Mouse (Mus musculus) MEL (cell line): ENCODE results near the gene Acad12. TPM values are rescaled to one million over a fixed set of nuclear protein-coding genes. Genes with fewer than 3 reads are reported as not detected.

Experiments
- DNase-seq: peaks from one replicate; pipeline ENCODE4 v3.0.0; 2011; ENCODE audit warnings: low read depth, low spot score
- H3K27ac ChIP-seq: 2 replicates; pipeline ENCODE4 v1.5.1; 2012; ENCODE audit warnings: low read depth, mild to moderate bottlenecking, control low read depth, low read length, moderate library complexity; ENCODE audit not compliant: control insufficient read depth
- H3K27me3 ChIP-seq, 2 experiments: fragments of 150-350 bp in 1 of 2; sonication (generic) in 1 of 2; 2 replicates each; pipeline ENCODE4 v1.6.1; 2012; ENCODE audit warnings: low read length in 2 of 2, mild to moderate bottlenecking in 2 of 2, improper control_type of control experiment in 1 of 2, moderate library complexity in 1 of 2; ENCODE audit not compliant: insufficient read depth in 2 of 2, control insufficient read depth in 1 of 2
- H3K36me3 ChIP-seq, 2 experiments: 2 replicates each; pipeline ENCODE4 v1.6.1; 2012 to 2014; ENCODE audit warnings: low read length in 2 of 2, improper control_type of control experiment in 1 of 2, inconsistent platforms in 1 of 2, mild to moderate bottlenecking in 1 of 2; ENCODE audit not compliant: insufficient read depth in 2 of 2, control insufficient read depth in 1 of 2
- H3K4me1 ChIP-seq, 2 experiments: fragments of 150-350 bp in 1 of 2; sonication (generic) in 1 of 2; 2 replicates each; pipeline ENCODE4 v1.6.1; 2012; ENCODE audit warnings: low read length in 2 of 2, improper control_type of control experiment in 1 of 2, mild to moderate bottlenecking in 1 of 2; ENCODE audit not compliant: insufficient read depth in 2 of 2, control insufficient read depth in 1 of 2
- H3K4me3 ChIP-seq, 2 experiments: fragments of 150-350 bp in 1 of 2; sonication (generic) in 1 of 2; 2 replicates each; pipeline ENCODE4 v1.5.1; 2012; ENCODE audit warnings: low read depth in 2 of 2, low read length in 2 of 2, mild to moderate bottlenecking in 2 of 2, moderate library complexity in 2 of 2, control low read depth in 1 of 2, improper control_type of control experiment in 1 of 2; ENCODE audit not compliant: control insufficient read depth in 1 of 2, insufficient read depth in 1 of 2
- H3K79me2 ChIP-seq: 2 replicates; pipeline ENCODE4 v1.6.1; 2012; ENCODE audit warnings: mild to moderate bottlenecking, low read length, moderate library complexity; ENCODE audit not compliant: control insufficient read depth, poor library complexity, insufficient read depth
- H3K9ac ChIP-seq: 2 replicates; pipeline ENCODE4 v1.6.1; 2012; ENCODE audit warnings: low read depth, mild to moderate bottlenecking, control low read depth, low read length, moderate library complexity; ENCODE audit not compliant: control insufficient read depth, poor library complexity, severe bottlenecking
- H3K9me3 ChIP-seq: fragments of 150-350 bp; sonication (generic); replicated peaks from 2 replicates; pipeline ENCODE4 v1.6.1; 2012; ENCODE audit warnings: mild to moderate bottlenecking, low read length, improper control_type of control experiment, moderate library complexity; ENCODE audit not compliant: insufficient read depth
- CHD1 ChIP-seq: IDR thresholded peaks from 2 replicates; pipeline ENCODE4 v1.6.1; 2012; ENCODE audit warnings: low read depth, mild to moderate bottlenecking, inconsistent platforms, low read length, improper control_type of control experiment
- CHD2 ChIP-seq: IDR thresholded peaks from 2 replicates; pipeline ENCODE4 v1.6.1; 2011; ENCODE audit warnings: low read length, improper control_type of control experiment
- CTCF ChIP-seq, 3 experiments: IDR thresholded peaks in 2 of 3; conservative IDR thresholded peaks in 1 of 3; 2 replicates each; pipeline ENCODE4 v1.5.1; 2011 to 2012; ENCODE audit warnings: low read length in 3 of 3, low read depth in 2 of 3, mild to moderate bottlenecking in 2 of 3, improper control_type of control experiment in 1 of 3, inconsistent platforms in 1 of 3, mixed read lengths in 1 of 3, moderate library complexity in 1 of 3; ENCODE audit not compliant: control insufficient read depth in 1 of 3, insufficient read depth in 1 of 3, poor library complexity in 1 of 3, severe bottlenecking in 1 of 3
- E2F4 ChIP-seq: IDR thresholded peaks from 2 replicates; pipeline ENCODE4 v1.6.1; 2011; ENCODE audit warnings: low read depth, low read length, improper control_type of control experiment, borderline replicate concordance
- ELF1 ChIP-seq: IDR thresholded peaks from 2 replicates; pipeline ENCODE4 v1.6.1; 2014; ENCODE audit warnings: low read depth, mild to moderate bottlenecking, inconsistent platforms, low read length, improper control_type of control experiment, moderate library complexity
- EP300 ChIP-seq, 2 experiments: IDR thresholded peaks; 2 replicates each; pipeline ENCODE4 v1.6.1; 2011; ENCODE audit warnings: improper control_type of control experiment in 2 of 2, low read length in 2 of 2, low read depth in 1 of 2, mild to moderate bottlenecking in 1 of 2
- ETS1 ChIP-seq: IDR thresholded peaks from 2 replicates; pipeline ENCODE4 v1.6.1; 2012; ENCODE audit warnings: low read depth, mild to moderate bottlenecking, inconsistent platforms, low read length, improper control_type of control experiment, moderate library complexity
- GABPA ChIP-seq: IDR thresholded peaks from 2 replicates; pipeline ENCODE4 v1.6.1; 2012; ENCODE audit warnings: low read depth, mild to moderate bottlenecking, inconsistent platforms, low read length, improper control_type of control experiment, moderate library complexity
- HCFC1 ChIP-seq: IDR thresholded peaks from 2 replicates; pipeline ENCODE4 v1.6.1; 2012; ENCODE audit warnings: low read depth, mild to moderate bottlenecking, inconsistent platforms, low read length, improper control_type of control experiment, moderate library complexity
- JUND ChIP-seq: IDR thresholded peaks from 2 replicates; pipeline ENCODE4 v1.6.1; 2011; ENCODE audit warnings: low read depth, mild to moderate bottlenecking, improper control_type of control experiment, low read length
- KAT2A ChIP-seq: conservative IDR thresholded peaks from 2 replicates; pipeline ENCODE4 v1.6.1; 2012; ENCODE audit warnings: low read depth, low read length, improper control_type of control experiment, inconsistent platforms
- MAFK ChIP-seq: IDR thresholded peaks from 2 replicates; pipeline ENCODE4 v1.6.1; 2011; ENCODE audit warnings: low read depth, mild to moderate bottlenecking, low read length, improper control_type of control experiment, borderline replicate concordance
- MAX ChIP-seq: IDR thresholded peaks from 2 replicates; pipeline ENCODE4 v1.6.1; 2011; ENCODE audit warnings: low read length, improper control_type of control experiment
- MEF2A ChIP-seq: IDR thresholded peaks from 2 replicates; pipeline ENCODE4 v1.6.1; 2014; ENCODE audit warnings: low read depth, mild to moderate bottlenecking, inconsistent platforms, low read length, improper control_type of control experiment; ENCODE audit not compliant: poor library complexity, insufficient replicate concordance, severe bottlenecking; ENCODE audit errors: extremely low read depth
- MYC ChIP-seq: IDR thresholded peaks from 2 replicates; pipeline ENCODE4 v1.6.1; 2011; ENCODE audit warnings: low read depth, mild to moderate bottlenecking, low read length, improper control_type of control experiment, moderate library complexity
- NRF1 ChIP-seq: IDR thresholded peaks from 2 replicates; pipeline ENCODE4 v1.6.1; 2014; ENCODE audit warnings: low read depth, mild to moderate bottlenecking, inconsistent platforms, low read length, improper control_type of control experiment, moderate library complexity; ENCODE audit not compliant: poor library complexity, insufficient read depth, severe bottlenecking
- POLR2A ChIP-seq, 2 experiments: IDR thresholded peaks; 2 replicates each; pipeline ENCODE4 v1.6.1; 2011 to 2012; ENCODE audit warnings: low read length in 2 of 2, mild to moderate bottlenecking in 2 of 2, control low read depth in 1 of 2, improper control_type of control experiment in 1 of 2, low read depth in 1 of 2, moderate library complexity in 1 of 2; ENCODE audit not compliant: control insufficient read depth in 1 of 2, insufficient read depth in 1 of 2, poor library complexity in 1 of 2
- POLR2AphosphoS5 ChIP-seq: IDR thresholded peaks from 2 replicates; pipeline ENCODE4 v1.6.1; 2012; ENCODE audit warnings: low read depth, borderline replicate concordance, mild to moderate bottlenecking, inconsistent platforms, low read length, moderate library complexity, mixed read lengths
- RAD21 ChIP-seq: IDR thresholded peaks from 2 replicates; pipeline ENCODE4 v1.6.1; 2011; ENCODE audit warnings: mild to moderate bottlenecking, low read depth, low read length, improper control_type of control experiment
- SIN3A ChIP-seq: IDR thresholded peaks from 2 replicates; pipeline ENCODE4 v1.6.1; 2012; ENCODE audit warnings: low read length, improper control_type of control experiment, inconsistent platforms
- SMC3 ChIP-seq: IDR thresholded peaks from 2 replicates; pipeline ENCODE4 v1.6.1; 2011; ENCODE audit warnings: low read depth, low read length, improper control_type of control experiment
- USF2 ChIP-seq, 2 experiments: IDR thresholded peaks; 2 replicates each; pipeline ENCODE4 v1.6.1; 2011 to 2012; ENCODE audit warnings: improper control_type of control experiment in 2 of 2, low read length in 2 of 2, borderline replicate concordance in 1 of 2, inconsistent platforms in 1 of 2, low read depth in 1 of 2, mild to moderate bottlenecking in 1 of 2; ENCODE audit not compliant: insufficient read depth in 1 of 2
- ZKSCAN1 ChIP-seq: IDR thresholded peaks from 2 replicates; pipeline ENCODE4 v1.6.1; 2012; ENCODE audit warnings: low read depth, mild to moderate bottlenecking, inconsistent platforms, low read length, improper control_type of control experiment, moderate library complexity
- polyA plus RNA-seq, 2 experiments: library from polyadenylated mRNA; stranded (reverse) in 1 of 2; unstranded in 1 of 2; fragments of >175 nt in 1 of 2; fragments of >200 nt in 1 of 2; gene quantifications; 2 replicates each; pipeline versions ENCODE4 v1.2.1 to v1.2.4; 2012; ENCODE audit warnings: low replicate concordance in 2 of 2, low read depth in 1 of 2; ENCODE audit not compliant: insufficient read length in 2 of 2, insufficient read depth in 1 of 2, missing spikeins in 1 of 2
- total RNA-seq: library from RNA; depleted of rRNA; stranded (reverse); fragments of 300-350 nt; gene quantifications from 2 replicates; pipeline ENCODE4 v1.2.3, GENCODE M21; 2012

Acad12 gene
- total and polyA plus RNA-seq, 3 experiments = 2.6 to 6.4 TPM; not detected in 1

GRCm38 (mm10) chr5:121664078-121664477 lies 45.3 kb upstream of the Acad12 start:
- no peak for DNase-seq
- Histone ChIP-seq H3K36me3 (peaks cover 12 to 13% of the 10 kb centered on the region in 2 experiments), H3K27ac (no peak overlapping the region), H3K9me3 (no peaks in the 10 kb centered on the region), H3K9ac (no peak overlapping the region), H3K4me1 (peaks cover 0 to 9% of the 10 kb centered on the region in 2 experiments; a peak in 2 of 4 replicates), H3K4me3 (no peak overlapping the region), H3K79me2 (peaks cover 17% of the 10 kb centered on the region), H3K27me3 (no peaks in the 10 kb centered on the region)
- TF ChIP-seq CHD2 (no peak), MEF2A (no peak), RAD21 (no peak), MAFK (no peak), CTCF (IDR thresholded peaks at IDR 0.05 in 2 of 3, conservative IDR thresholded peaks at IDR 0.05 in 1 of 3; ENCODE audit: control insufficient read depth in 1 of 3, insufficient read depth in 1 of 3, low read depth in 2 of 3, low read length in 3 of 3, poor library complexity in 1 of 3, severe bottlenecking in 1 of 3) (no peak), CHD1 (no peak), JUND (no peak), ZKSCAN1 (no peak), MAX (no peak), SIN3A (no peak), POLR2AphosphoS5 (no peak), GABPA (no peak), HCFC1 (no peak), ELF1 (no peak)

- Histone ChIP-seq H3K9me3 (no peaks in the 10 kb centered on the region), H3K79me2 (peaks cover 17% of the 10 kb centered on the region), H3K9ac (no peak overlapping the region), H3K4me1 (peaks cover 0 to 9% of the 10 kb centered on the region in 2 experiments; a peak in 2 of 4 replicates), H3K27ac (no peak overlapping the region), H3K27me3 (no peaks in the 10 kb centered on the region), H3K36me3 (peaks cover 12 to 13% of the 10 kb centered on the region in 2 experiments), H3K4me3 (no peak overlapping the region)
- TF ChIP-seq KAT2A (no peak), MAX (no peak), SMC3 (no peak), ETS1 (no peak), GABPA (no peak), MYC (no peak), NRF1 (no peak), EP300 (IDR thresholded peaks at IDR 0.05; ENCODE audit: low read depth in 1 of 2, low read length in 2 of 2) (no peak), POLR2A (IDR thresholded peaks at IDR 0.05; ENCODE audit: control insufficient read depth in 1 of 2, insufficient read depth in 1 of 2, low read depth in 1 of 2, low read length in 2 of 2, poor library complexity in 1 of 2) (no peak), USF2 (IDR thresholded peaks at IDR 0.05; ENCODE audit: borderline replicate concordance in 1 of 2, insufficient read depth in 1 of 2, low read depth in 1 of 2, low read length in 2 of 2) (no peak), E2F4 (no peak), HCFC1 (no peak)
- DNase-seq = no peak
These were observed 44.7 kb upstream of the Acad12 start for GRCm38 (mm10) chr5:121663456-121663855.
